Mouse (Mus musculus) activated CD4-positive, CD25-positive, alpha-beta regulatory T cell, adult 9 weeks (primary cell): ENCODE results near the gene Serpinb7. TPM values are rescaled to one million over a fixed set of nuclear protein-coding genes. Genes with fewer than 3 reads are reported as not detected.

Source experiments
- polyA plus RNA-seq: library from polyadenylated mRNA; unstranded; fragments of 100-300 nt; shearing (Covaris generic); gene quantifications from one replicate; pipeline ENCODE4 v1.2.1, GENCODE M21; 2017

Gene Serpinb7
- polyA plus RNA-seq: not detected

GRCm38 (mm10) chr1:107399355-107399754 is at the start of gene Serpinb7:
TSS of gene Serpinb7 (plus strand) at chr1:107399655.

GRCm38 (mm10) chr1:107360898-107361297 is 38.6 kb upstream of the Serpinb7 start, which contains the start of gene Serpinb11:
TSS of gene Serpinb11 (plus strand) at chr1:107361198.

Other genes starting within 250 kb of the Serpinb7 start
- gene Serpinb3b, start 121.3 kb upstream of the Serpinb7 start, polyA plus RNA-seq: not detected
- not detected for gene Serpinb3c, start 121.3 kb upstream of the Serpinb7 start, polyA plus RNA-seq
- gene Serpinb11, start 38.5 kb upstream of the Serpinb7 start, polyA plus RNA-seq: not detected
- gene Serpinb2, start 111.8 kb downstream of the Serpinb7 start, polyA plus RNA-seq: not detected
- gene Serpinb8, start 190.4 kb downstream of the Serpinb7 start, polyA plus RNA-seq: not detected